Mouse (Mus musculus) ES-Bruce4 (cell line): ENCODE data around the gene Ssbp3.

Experiments
- CTCF ChIP-seq: IDR thresholded peaks from one replicate; pipeline ENCODE4 v1.8.1; 2011; ENCODE audit warnings: low read depth, low read length
- EP300 ChIP-seq: IDR thresholded peaks from 2 replicates; pipeline ENCODE4 v1.6.1; 2011; ENCODE audit warnings: low read depth, low read length; ENCODE audit not compliant: insufficient read depth
- POLR2A ChIP-seq: IDR thresholded peaks from one replicate; pipeline ENCODE4 v1.8.1; 2011; ENCODE audit warnings: low read length; ENCODE audit not compliant: insufficient read depth

DNA sequence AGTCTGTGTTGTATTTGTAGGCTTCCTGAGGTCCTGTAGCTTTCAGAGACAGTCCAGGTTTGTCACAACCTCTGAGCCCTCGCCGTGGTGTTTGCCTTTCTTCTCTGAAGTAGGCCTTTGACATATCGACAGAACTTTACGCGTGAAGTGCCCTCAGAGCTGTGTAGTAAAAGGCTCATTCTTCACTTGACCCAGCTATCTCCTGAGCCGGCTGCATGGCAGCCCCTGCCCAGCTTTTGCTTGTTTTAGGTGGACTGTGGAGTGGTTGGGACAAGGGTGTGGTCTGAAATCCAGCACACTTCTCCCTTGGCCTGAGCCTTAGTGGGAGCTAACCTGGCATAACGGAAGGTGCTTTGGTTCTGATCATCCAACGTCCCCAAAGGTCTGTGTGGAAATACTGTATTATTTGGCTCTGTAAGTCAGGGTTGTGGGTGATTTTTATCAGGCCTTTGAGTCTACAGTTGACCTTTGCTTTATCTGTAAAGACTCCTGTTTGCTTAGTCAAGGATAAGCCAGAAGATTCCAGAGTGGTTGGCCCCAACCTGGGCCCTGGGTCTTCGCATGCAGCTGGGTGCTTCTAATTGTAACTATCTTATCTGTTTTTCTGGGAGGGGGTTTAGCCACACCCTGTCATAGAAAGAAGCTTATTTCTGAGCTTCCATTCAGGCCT, 23.4 kb downstream of the Ssbp3 start:
- TF ChIP-seq CTCF (no peak), POLR2A (no peak), EP300 (no peak)
